Mouse (Mus musculus): ENCODE results near the gene Raly.

Raly gene

DNA sequence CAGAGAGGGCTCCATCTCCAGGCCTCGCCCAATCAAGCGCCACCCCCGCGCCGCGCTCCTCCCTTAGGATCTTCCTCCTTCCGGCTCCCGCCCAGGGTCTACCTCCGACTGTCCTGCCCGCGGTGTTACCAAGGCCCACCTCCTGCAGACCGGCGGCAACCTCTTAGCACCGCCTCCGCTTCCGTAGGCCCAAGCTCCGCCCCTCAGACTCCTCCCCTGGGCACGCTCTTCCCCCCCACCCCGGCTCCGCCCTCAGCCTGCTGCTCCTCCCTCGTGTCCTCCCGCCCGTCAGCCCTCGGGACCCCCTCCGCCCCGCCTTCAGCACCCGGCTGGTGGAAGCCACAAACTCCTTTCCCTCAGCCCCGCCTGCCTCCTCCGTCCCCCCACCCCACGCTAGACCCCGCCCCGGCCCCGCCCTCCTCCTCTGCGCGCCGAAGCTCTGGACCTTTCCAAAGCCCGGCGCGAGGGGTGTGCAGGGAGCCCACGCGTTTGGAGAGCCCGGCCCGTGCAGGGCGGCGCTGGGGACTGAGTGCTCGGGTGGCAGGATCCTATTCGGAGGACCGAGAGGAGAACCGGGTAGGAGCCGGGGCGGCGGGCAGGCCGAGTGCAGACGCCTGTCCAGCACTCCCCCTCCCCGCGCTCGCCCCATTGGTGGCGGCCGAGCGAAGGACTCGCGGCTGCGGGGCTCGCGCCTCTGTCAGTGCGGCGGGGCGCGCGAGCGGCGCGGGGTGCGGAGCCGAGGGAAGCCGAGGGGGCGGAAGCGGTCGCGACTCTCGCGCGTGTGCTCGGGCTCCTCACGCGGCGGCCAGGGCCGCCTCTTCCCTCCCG, at the start of gene Raly, which contains the start of gene a:
Gene Raly, plus strand, starts transcription at position 441 of the 828 bp plus-strand sequence.
Gene a, plus strand, starts transcription at position 747 of the 828 bp plus-strand sequence.
- peak; percentile 98 for DNase-seq

GRCm38 (mm10) chr2:154742911-154743819, 47.7 kb upstream of the Raly start:
- DNase-seq, result no peak

DNA sequence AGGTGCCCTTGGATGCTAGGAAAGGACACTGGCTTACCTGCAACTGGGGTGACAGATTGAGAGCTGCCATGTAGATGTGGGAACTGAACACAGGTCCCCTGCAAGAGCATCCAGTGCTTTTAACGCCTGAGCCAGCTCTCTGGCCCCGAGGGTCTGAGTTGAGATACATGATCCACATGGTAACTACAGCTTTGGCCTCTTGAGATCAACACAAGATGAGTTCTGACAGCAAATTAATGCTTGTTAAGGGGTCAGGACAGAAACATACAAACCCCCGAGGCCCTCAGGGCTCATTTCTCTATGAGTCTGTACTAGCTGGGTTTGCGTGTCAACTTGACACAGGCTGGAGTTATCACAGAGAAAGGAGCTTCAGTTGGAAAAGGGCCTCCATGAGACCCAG, 47.0 kb upstream of the Raly start:
- DNase-seq, result no peak

DNA sequence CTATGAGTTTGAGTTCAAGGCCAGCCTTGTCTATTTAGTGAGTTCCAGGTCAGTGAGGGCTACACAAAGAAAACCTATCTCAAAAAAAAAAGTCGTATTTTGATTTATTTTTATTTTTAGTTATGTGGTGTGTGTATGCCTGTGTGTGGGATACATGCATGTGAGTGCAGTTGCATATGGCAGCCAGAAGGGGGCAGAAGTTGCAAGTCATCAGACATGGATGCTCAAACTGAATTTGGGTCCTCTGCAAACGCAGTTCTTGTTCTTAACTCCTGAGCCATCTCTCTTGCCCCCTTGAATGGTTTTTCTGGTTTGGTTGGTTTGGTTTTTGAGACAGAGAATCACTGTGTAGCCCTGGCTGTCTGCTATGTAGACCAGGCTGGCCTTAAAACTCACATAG, 42.5 kb upstream of the Raly start:
- DNase-seq, result no peak

DNA sequence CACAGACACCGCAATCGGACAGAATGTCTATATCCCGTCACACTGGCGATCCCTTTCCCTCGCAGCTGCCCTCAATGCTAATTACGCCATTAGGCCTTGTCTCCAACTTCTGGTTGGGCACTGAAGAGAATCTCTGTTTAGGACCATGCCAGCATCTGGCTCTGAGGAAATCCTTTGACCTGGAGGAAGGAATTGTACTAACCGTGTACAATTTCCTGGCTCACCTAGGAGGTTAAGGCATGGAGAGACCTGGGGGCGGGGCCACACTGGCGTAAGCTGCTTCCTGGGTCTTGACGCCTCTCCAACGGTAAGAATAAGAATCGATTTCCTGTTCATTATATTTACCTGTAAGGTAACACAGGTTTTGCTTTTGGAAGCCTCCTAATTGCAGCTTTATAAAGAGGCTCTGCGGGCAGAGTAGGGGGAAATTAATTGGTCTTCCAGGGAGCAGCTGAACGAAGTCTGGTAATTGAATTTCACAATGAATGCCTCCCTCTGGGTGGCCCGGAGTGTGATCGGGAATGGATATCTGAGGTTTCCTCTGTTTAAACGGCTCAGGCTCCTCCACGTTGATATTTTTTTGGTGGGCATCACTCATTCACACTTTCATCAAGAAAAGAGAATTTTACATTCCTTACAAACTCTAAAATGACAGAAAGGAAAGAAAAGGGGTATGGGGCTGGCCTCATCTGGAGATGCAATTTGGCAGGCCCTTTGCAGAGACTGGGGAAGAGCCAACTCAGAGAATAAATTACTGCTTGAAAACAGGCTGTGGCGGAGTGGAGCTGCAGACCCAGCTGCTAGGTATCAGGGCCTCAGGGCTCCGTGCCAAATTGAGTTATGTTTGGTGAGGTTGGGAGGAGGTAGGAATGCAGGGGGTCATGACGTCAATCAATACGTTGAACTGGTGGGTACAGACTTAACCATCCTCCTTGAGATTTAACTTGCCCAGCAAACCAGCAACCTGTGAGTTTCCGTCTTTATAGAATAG, 41.6 kb upstream of the Raly start:
- DNase-seq, result no peak

- no peak for DNase-seq
Observed at GRCm38 (mm10) chr2:154751924-154752323, 39.0 kb upstream of the Raly start.

DNA sequence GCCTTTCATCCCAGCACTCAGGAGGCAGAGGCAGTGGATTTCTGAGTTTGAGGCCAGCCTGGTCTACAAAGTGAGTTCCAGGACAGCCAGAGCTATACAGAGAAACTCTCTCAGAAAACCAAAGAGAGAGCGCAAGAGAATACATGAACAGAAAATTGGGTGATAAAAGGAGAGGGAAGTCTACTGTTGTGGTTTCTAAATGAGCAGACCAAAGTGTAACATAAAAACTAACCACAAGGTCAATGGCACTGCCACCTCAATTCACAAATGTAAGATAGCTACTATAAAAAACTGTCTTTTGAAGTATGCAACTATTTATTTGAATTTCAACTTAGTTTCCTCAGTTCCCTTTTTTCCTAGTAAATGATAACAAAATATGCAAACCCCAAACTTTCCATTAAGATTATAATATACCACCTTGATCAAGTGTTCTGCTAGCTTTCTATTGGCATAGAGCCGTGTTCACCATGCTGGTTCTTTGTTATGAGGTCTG, 36.8 kb upstream of the Raly start:
- DNase-seq, result no peak

- DNase-seq, result no peak
Observed at GRCm38 (mm10) chr2:154755791-154756190, 35.1 kb upstream of the Raly start.

DNA sequence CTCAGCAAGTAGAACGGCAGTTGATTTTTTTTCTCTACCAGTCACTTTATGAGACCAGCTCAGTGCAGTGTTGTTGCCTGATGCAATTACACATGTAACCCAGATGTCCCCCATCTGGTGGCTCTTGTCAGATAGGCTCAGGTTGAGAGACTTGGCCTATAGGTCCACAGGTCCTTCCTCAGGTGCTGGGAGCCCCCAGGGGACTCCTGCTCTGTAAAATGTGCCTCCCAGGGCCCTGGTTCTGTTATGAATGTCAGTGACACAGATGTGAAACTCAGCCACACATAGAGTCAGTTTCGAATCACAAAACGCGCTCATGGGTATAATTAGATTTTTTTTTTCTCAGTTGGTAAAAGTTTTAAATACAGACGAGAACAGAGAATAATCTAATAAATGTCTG, 33.2 kb upstream of the Raly start:
- no peak for DNase-seq

DNA sequence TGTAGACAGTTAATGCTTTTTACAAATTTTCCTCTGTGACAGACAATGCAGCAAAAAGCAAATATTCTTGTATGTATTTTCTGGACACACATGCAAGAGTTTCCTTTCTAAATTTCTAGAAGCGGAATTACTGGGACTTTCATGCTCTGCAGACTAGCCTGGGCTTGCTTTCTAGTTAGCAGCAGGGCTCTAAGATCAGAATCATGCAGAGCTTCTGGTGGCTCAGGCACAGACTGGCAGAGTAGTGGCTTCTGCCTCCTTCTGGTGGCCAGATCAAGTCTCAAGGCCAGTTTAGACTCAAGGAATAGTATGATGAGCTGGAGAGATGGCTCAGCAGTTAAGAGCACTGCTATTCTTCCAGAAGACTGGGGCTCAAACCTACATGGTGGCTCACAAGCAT, 32.4 kb upstream of the Raly start:
- DNase-seq, result no peak

GRCm38 (mm10) chr2:154763226-154763625, 27.7 kb upstream of the Raly start:
- no peak for DNase-seq

DNA sequence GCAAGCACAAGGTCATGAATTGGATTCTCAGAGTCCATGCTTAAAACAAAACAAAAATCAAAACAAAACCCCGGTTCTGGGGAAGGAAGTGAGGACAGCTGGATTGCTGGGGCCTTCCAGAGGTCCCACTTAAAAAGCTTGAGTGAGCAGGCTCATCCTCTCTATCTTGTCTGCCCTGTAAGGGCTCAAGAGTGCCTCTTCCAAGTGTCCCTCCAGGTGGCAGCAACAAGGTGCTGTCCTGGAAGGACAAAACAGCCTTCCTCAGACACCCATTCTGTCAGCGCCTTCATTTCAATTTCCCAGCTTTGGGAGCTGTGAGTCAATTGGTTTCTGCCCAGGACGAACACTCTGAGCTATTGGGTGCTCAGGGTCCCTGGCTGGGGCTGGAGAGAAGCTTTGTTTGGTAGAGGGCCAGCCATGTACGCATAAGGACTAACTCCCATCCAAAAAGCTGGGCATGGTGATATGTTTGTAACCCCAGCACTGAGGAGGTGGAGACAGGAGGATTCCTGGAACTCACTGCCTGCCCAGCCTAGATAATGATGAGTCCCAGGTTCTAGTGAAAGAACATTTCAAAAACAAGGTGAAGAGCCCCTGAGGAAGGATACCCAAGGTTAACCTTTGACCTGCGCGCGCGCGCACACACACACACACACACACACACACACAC, 25.9 kb upstream of the Raly start:
- DNase-seq, result no peak

- DNase-seq, result no peak
Observed at GRCm38 (mm10) chr2:154765554-154766008, 25.3 kb upstream of the Raly start.

GRCm38 (mm10) chr2:154767051-154767450, 23.8 kb upstream of the Raly start:
- no peak for DNase-seq

DNA sequence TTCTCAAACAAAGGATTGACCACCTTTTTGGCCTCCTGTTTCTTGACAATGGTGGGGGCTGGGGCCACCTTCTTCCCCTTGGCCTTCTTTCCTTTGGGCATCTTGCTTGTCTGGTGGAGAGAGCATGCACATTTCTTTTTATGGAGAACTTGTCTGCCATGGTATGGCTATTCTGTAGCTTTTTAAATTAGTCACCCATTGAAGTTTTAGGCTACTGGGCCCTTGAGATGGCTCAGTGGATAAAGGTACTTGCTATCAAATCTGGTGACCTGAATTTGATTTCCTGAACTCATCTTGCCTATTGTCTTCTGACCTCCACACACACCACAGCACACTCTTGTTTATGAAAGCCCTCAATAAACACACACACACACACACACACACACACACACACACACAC, 21.0 kb upstream of the Raly start, which contains the start of gene Gm14214:
Gene Gm14214, minus strand, starts transcription at position 101 of the 400 bp plus-strand sequence.
- DNase-seq, result no peak

GRCm38 (mm10) chr2:154771604-154772003, 19.3 kb upstream of the Raly start:
- no peak for DNase-seq

GRCm38 (mm10) chr2:154774032-154774431, 16.9 kb upstream of the Raly start:
- DNase-seq, result no peak

- DNase-seq, result no peak
Observed at GRCm38 (mm10) chr2:154776496-154776895, 14.4 kb upstream of the Raly start.

- DNase-seq, result no peak
Observed at GRCm38 (mm10) chr2:154779648-154780047, 11.2 kb upstream of the Raly start.

DNA sequence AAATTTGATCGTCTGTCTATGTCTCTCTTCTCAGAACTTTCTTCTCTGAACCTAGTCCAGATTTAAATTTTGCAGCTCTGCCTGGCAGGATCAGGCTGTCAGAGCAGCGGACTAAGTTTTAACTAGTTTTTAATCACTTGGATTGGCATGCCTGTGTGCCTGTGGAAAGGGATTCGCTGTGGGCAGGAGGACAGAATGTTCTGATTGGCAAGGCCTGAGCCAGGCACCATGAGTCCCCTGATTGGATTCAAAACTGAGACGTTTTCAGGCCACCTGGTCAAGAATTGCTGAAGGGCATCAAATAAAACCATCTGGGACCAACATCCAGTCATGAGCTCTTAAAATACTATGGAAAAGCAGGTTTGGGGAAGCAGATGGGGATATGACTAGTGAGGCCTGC, 8.5 kb upstream of the Raly start:
- peak; percentile 34 for DNase-seq

GRCm38 (mm10) chr2:154782856-154783650, 7.8 kb upstream of the Raly start:
- no peak for DNase-seq

Measured in kidney, adult 11 months (tissue).